Mouse (Mus musculus): ENCODE measurements at regions not wholly inside any gene's neighbourhood (a gene's known extent, or its start where the extent isn't known, plus 50 kb on each side); places are given as distances from the start of the nearest gene placed in this dataset. TPM values are rescaled to one million over a fixed set of nuclear protein-coding genes. Genes with fewer than 3 reads are reported as not detected.

DNA sequence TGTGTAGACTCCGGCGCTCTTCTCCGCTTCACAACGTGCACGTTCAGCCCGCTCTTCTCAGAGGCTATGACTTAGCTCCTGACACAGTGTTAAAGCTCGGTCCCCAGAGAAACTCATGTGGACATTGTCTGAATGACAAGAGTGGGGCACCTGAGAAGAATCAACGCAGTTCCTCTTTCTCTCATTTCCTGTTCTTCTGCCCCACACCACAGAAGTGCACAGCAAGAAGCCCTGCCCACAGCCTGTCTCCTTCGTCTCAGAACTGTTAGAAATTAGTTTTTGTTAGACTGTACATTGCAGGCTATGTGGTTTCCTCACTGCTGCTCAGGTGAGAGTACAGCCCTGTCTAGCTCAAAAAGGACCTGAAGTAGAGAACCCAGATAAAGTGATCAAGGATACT lies 94.1 kb upstream of the Nsun2 start:
- Histone ChIP-seq H3K36me3 (ENCODE audit: control insufficient read depth, insufficient read depth, low read length) (no peaks in the 10 kb centered on the region), H3K4me3 (ENCODE audit: low read depth, low read length) (no peak overlapping the region), H3K4me1 (ENCODE audit: control insufficient read depth, insufficient read depth, low read length) (no peaks in the 10 kb centered on the region), H3K27me3 (replicated peaks; ENCODE audit: control insufficient read depth, insufficient read depth, low read length) (no peaks in the 10 kb centered on the region), H3K27ac (ENCODE audit: low read depth, low read length) (no peak overlapping the region), H3K9ac (ENCODE audit: low read length) (no peak overlapping the region), H3K9me3 (replicated peaks; ENCODE audit: control insufficient read depth, low read length) (no peaks in the 10 kb centered on the region), H3K4me2 (ENCODE audit: low read length) (no peak overlapping the region)
- ATAC-seq = no peak
- 92% methylated on average over 9 of the region's 9 CpGs for WGBS
- no peak for DNase-seq (ENCODE audit: low spot score)

GRCm38 (mm10) chr13:69441798-69442197 lies 91.7 kb upstream of the Nsun2 start:
- Histone ChIP-seq H3K27ac (ENCODE audit: low read depth, low read length) (no peak overlapping the region), H3K4me3 (ENCODE audit: low read depth, low read length) (no peak overlapping the region), H3K27me3 (replicated peaks; ENCODE audit: control insufficient read depth, insufficient read depth, low read length) (no peaks in the 10 kb centered on the region), H3K4me1 (ENCODE audit: control insufficient read depth, insufficient read depth, low read length) (no peaks in the 10 kb centered on the region), H3K9me3 (replicated peaks; ENCODE audit: control insufficient read depth, low read length) (no peaks in the 10 kb centered on the region), H3K9ac (ENCODE audit: low read length) (no peak overlapping the region), H3K36me3 (ENCODE audit: control insufficient read depth, insufficient read depth, low read length) (no peaks in the 10 kb centered on the region), H3K4me2 (ENCODE audit: low read length) (no peak overlapping the region)
- DNase-seq (ENCODE audit: low spot score) = no peak
- ATAC-seq = no peak
- WGBS = 67% methylated on average over 1 of the region's 1 CpGs

GRCm38 (mm10) chr13:69445611-69446010 lies 87.9 kb upstream of the Nsun2 start:
- Histone ChIP-seq H3K27ac (ENCODE audit: low read depth, low read length) (no peak overlapping the region), H3K4me1 (ENCODE audit: control insufficient read depth, insufficient read depth, low read length) (no peaks in the 10 kb centered on the region), H3K9me3 (replicated peaks; ENCODE audit: control insufficient read depth, low read length) (no peaks in the 10 kb centered on the region), H3K4me2 (ENCODE audit: low read length) (no peak overlapping the region), H3K9ac (ENCODE audit: low read length) (no peak overlapping the region), H3K4me3 (ENCODE audit: low read depth, low read length) (no peak overlapping the region), H3K27me3 (replicated peaks; ENCODE audit: control insufficient read depth, insufficient read depth, low read length) (no peaks in the 10 kb centered on the region), H3K36me3 (ENCODE audit: control insufficient read depth, insufficient read depth, low read length) (no peaks in the 10 kb centered on the region)
- 72% methylated on average over 4 of the region's 4 CpGs for WGBS
- DNase-seq (ENCODE audit: low spot score) = no peak
- no peak for ATAC-seq

Small RNAs in the stretch of these regions (microRNA-seq; reads per million reads assigned to microRNA genes)
- gene Gm44375 = not detected

Data from forebrain, embryonic 14.5 days (tissue).